Mouse (Mus musculus) midbrain, embryonic 12.5 days (tissue): ENCODE results near the gene 4930438A08Rik. TPM values are rescaled to one million over a fixed set of nuclear protein-coding genes. Genes with fewer than 3 reads are reported as not detected.
"Not testable (repeated sequence)": the region's sequence is repeated elsewhere in the genome, so short reads cannot be mapped to it uniquely, and the experiment has no call there.

ENCODE experiments used
- ATAC-seq: fragments of 200-750 bp; cut with Nextera tagmentation; 2 replicates; pipeline ENCODE4 v1.8.0; 2017; ENCODE audit warnings: low read depth, moderate TSS enrichment, moderate library complexity; ENCODE audit not compliant: low FRiP score
- H3K27ac ChIP-seq: fragments of 300-500 bp; sonication (generic); replicated peaks from 2 replicates; pipeline ENCODE4 v1.5.1; 2016; ENCODE audit warnings: mild to moderate bottlenecking
- H3K27me3 ChIP-seq: fragments of 300-500 bp; sonication (generic); 2 replicates; pipeline ENCODE4 v1.6.1; 2016; ENCODE audit warnings: mild to moderate bottlenecking
- H3K36me3 ChIP-seq: fragments of 300-500 bp; sonication (generic); 2 replicates; pipeline ENCODE4 v1.6.1; 2016
- H3K4me1 ChIP-seq: fragments of 300-500 bp; sonication (generic); 2 replicates; pipeline ENCODE4 v1.6.1; 2016
- H3K4me2 ChIP-seq: fragments of 300-500 bp; sonication (generic); replicated peaks from 2 replicates; pipeline ENCODE4 v1.6.1; 2016; ENCODE audit warnings: mild to moderate bottlenecking, moderate library complexity
- H3K4me3 ChIP-seq: fragments of 300-500 bp; sonication (generic); 2 replicates; pipeline ENCODE4 v1.5.1; 2016; ENCODE audit warnings: mild to moderate bottlenecking
- H3K9ac ChIP-seq: fragments of 300-500 bp; sonication (generic); replicated peaks from 2 replicates; pipeline ENCODE4 v1.6.1; 2016; ENCODE audit warnings: mild to moderate bottlenecking, moderate library complexity
- H3K9me3 ChIP-seq: fragments of 300-500 bp; sonication (generic); 2 replicates; pipeline ENCODE4 v1.6.1; 2016; ENCODE audit warnings: mild to moderate bottlenecking
- WGBS: fragments of 180-500 bp; shearing (Covaris S2); methylation state at CpG from one replicate; pipeline ENCODE4 v1.1.7; 2016; 5-methylcytosine and 5-hydroxymethylcytosine counted together
- polyA plus RNA-seq: library from polyadenylated mRNA; unstranded; fragments of >200 nt; fragmentation: Nextera tagmentation; extraction: Ambion mirVana; gene quantifications from 2 replicates; pipeline ENCODE4 v1.2.1, GENCODE M21; 2016

The 4930438A08Rik gene
- polyA plus RNA-seq, result 0.14 TPM in 1 of 2 replicates, not detected in the other

DNA sequence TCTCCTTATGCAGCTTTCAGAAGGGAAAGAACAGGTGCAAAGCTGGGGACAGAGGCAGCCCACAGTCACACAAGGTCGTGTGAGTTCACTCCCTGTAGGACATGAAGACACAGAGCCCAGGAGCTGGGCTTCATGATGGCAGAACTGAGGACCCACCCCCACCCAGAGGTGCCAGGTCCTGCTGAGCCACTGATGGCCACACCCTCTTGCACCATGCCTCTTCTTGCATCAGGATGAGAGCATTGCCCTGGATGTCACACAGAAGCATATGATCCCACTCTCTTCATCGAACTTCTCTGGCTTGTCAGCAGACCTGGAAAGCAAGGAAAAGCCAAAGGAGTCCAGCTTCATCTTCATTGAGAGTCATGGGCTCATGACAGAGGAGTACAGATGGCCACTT, at the start of gene 4930438A08Rik:
Gene 4930438A08Rik (plus strand): TSS at position 228 of the 400 bp plus-strand sequence.
- Histone ChIP-seq H3K4me2 (no peak within 1 kb of the TSS), H3K9ac (no peak within 1 kb of the TSS), H3K27me3 (no peaks in the 10 kb centered on the region), H3K9me3 (no peaks in the 10 kb centered on the region), H3K4me1 (no peaks in the 10 kb centered on the region), H3K27ac (no peak within 1 kb of the TSS), H3K4me3 (no peak within 1 kb of the TSS), H3K36me3 (no peaks in the 10 kb centered on the region)
- no peak for ATAC-seq
- WGBS, result 55% methylated on average over 2 of the region's 2 CpGs

DNA sequence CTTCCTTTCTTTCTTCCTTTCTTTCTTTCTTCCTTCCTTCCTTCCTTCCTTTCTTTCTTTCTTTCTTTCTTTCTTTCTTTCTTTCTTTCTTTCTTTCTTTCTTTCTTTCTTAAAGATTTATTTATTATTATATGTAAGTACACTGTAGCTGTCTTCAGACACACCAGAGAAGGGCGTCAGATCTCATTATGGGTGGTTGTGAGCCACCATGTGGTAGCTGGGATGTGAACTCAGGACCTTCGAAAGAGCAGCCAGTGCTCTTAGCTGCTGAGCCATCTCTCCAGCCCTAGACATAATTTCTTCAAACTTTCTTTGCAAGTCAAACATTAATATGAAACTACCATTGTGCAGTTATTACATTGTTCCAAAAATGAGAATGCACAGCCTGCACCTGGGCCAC, 49.7 kb upstream of the 4930438A08Rik start:
- H3K27ac ChIP-seq, H3K4me3 ChIP-seq, H3K9ac ChIP-seq, H3K27me3 ChIP-seq, H3K36me3 ChIP-seq, ATAC-seq, H3K4me1 ChIP-seq, H3K4me2 ChIP-seq, H3K9me3 ChIP-seq: not testable (repeated sequence)
- WGBS, result 78% methylated on average over 2 of the region's 2 CpGs

DNA sequence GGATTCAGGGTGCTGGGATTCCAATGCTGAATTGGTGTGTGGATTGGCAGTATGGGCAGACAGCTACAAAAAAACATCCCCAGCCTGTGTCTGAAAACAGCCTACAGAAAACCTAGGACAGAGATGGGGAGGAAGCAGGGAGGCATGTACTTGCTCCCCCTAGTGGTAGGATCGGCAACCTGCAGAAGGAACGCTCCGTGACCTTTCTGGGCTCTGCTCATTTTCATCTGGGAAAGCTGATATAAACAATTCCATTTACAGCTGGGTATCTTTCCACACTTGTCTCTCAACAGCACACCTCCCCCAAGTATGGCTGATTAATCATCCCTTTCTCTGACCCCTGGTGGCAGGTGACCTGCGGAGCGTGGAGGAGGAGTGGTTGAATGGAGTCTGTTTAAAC, 48.9 kb upstream of the 4930438A08Rik start:
- H3K27me3 ChIP-seq, result no peaks in the 10 kb centered on the region
- no peaks in the 10 kb centered on the region for H3K4me1 ChIP-seq
- H3K4me3 ChIP-seq, result no peak overlapping the region
- ATAC-seq, result no peak
- no peaks in the 10 kb centered on the region for H3K9me3 ChIP-seq
- no peaks in the 10 kb centered on the region for H3K36me3 ChIP-seq
- 13% methylated on average over 5 of the region's 5 CpGs for WGBS
- no peak overlapping the region for H3K9ac ChIP-seq
- no peak overlapping the region for H3K27ac ChIP-seq
- no peak overlapping the region for H3K4me2 ChIP-seq

DNA sequence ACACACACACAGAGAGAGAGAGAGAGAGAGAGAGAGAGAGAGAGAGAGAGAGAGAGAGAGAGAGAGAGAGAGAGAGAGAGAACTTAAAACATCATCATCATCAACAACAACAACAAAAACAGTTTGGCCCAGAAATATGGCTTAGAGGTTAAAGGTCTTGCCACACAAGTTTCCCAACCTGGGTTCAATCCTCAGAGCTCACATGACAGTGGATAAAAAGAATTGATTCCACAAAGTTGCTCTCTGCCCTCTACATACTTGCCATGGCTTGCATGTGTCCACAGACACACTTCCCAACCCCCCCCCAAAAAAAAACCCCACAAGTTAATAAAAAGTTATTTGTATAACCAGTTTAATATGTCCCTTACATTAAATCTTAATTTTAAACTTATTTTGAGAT, 48.2 kb upstream of the 4930438A08Rik start:
- Histone ChIP-seq H3K4me1 (no peaks in the 10 kb centered on the region), H3K4me2 (no peak overlapping the region), H3K9ac (no peak overlapping the region), H3K27ac (no peak overlapping the region), H3K27me3 (no peaks in the 10 kb centered on the region), H3K4me3 (no peak overlapping the region), H3K9me3 (no peaks in the 10 kb centered on the region), H3K36me3 (no peaks in the 10 kb centered on the region)
- no peak for ATAC-seq

DNA sequence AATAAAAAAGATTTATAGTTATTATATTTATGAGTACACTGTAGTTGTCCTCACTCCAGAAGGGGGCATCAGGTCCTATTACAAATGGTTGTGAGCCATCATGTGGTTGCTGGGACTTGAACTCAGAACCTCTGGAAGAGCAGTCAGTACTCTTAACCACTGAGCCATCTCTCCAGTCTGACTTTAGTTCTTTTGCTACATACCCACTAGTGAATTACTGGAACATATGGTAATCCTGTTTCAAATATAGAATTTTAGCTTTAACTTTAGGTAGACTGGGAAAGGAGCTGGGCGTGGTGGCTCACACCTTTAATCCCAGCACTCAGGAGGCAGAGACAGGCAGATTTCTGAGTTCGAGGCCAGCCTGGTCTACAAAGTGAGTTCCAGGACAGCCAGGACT, 46.6 kb upstream of the 4930438A08Rik start:
- H3K36me3 ChIP-seq, H3K4me1 ChIP-seq, H3K9me3 ChIP-seq, ATAC-seq, H3K4me3 ChIP-seq, H3K4me2 ChIP-seq, H3K9ac ChIP-seq, H3K27ac ChIP-seq, H3K27me3 ChIP-seq: not testable (repeated sequence)
- 93% methylated on average over 2 of the region's 2 CpGs for WGBS

DNA sequence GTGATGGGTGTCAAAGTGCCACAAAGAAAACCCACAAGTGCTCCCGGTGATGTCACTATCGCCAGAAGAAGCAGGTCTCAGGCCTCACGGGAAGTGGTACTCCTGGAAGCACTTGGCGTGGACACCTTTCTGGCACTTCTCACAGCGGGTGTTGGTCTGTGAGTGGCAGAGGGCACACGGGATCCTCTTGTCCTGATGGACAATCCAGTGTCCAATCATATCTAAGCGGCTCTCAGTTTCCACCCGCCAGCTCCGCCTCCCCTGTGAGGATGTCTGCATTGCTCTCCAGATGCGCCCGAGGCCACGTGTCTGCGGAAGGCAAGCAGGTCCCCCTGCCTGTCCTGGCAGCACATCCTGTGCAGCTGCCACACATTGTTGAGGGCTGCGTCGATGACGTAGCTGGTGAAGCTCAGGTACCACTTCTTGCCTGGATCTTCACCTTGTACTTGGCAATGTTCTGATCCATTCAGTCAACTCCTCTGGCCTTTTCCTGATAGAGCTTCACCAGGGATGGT, 44.1 kb upstream of the 4930438A08Rik start:
- H3K9ac ChIP-seq, result no peak overlapping the region
- no peaks in the 10 kb centered on the region for H3K4me1 ChIP-seq
- ATAC-seq, result no peak
- no peaks in the 10 kb centered on the region for H3K9me3 ChIP-seq
- H3K36me3 ChIP-seq, result no peaks in the 10 kb centered on the region
- no peak overlapping the region for H3K27ac ChIP-seq
- 75% methylated on average over 16 of the region's 16 CpGs for WGBS
- no peak overlapping the region for H3K4me2 ChIP-seq
- no peak overlapping the region for H3K4me3 ChIP-seq
- 0 out of 2 replicates have a peak, but pooled peaks cover 5% of the 10 kb centered on the region for H3K27me3 ChIP-seq

DNA sequence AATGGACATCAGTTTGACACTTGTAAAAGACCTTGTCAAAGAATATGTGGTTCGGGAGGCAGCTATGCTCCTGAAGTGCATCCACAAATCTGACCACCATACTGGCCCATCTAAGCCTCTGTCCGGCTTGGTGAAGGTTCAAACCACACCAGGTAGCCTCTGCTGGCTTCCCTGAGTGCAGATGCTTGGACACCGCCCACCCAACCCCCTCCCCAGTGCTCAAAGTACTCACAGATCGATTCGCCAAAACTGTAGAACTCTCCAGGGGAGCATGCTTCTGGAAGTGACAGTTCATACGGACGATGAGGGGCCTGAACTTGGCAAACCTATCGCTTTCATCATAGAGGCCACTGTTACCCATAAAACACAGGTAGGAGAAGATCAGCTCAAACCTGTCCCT, 43.4 kb upstream of the 4930438A08Rik start:
- no peaks in the 10 kb centered on the region for H3K36me3 ChIP-seq
- no peak overlapping the region for H3K4me3 ChIP-seq
- H3K4me1 ChIP-seq, result no peaks in the 10 kb centered on the region
- H3K27ac ChIP-seq, result no peak overlapping the region
- 0 out of 2 replicates have a peak, but pooled peaks cover 5% of the 10 kb centered on the region for H3K27me3 ChIP-seq
- H3K9ac ChIP-seq, result no peak overlapping the region
- 88% methylated on average over 8 of the region's 8 CpGs for WGBS
- ATAC-seq, result no peak
- H3K4me2 ChIP-seq, result no peak overlapping the region
- H3K9me3 ChIP-seq, result no peaks in the 10 kb centered on the region

DNA sequence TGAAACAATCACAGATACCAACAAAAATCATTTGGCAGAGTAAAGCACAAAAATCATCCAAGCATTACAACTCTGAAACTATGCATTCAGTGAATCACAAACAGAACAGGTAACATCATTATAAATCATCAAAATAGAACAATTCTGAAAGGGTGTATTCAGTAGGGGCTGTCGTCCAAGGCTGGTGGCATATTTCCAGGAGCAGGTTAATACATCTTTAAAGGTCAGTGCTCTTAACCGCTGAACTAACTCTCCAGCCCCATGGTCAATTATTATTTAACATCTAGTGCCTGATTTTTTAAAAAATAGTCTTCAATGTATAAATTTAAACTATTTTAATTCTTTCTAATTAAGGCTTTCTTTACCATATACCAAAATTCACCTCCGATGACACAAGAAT, 40.0 kb upstream of the 4930438A08Rik start:
- not testable (repeated sequence) for H3K9ac ChIP-seq, H3K27ac ChIP-seq, H3K4me3 ChIP-seq, H3K36me3 ChIP-seq, H3K4me2 ChIP-seq, H3K4me1 ChIP-seq, ATAC-seq, H3K9me3 ChIP-seq, H3K27me3 ChIP-seq
- WGBS, result 86% methylated on average over 3 of the region's 3 CpGs

DNA sequence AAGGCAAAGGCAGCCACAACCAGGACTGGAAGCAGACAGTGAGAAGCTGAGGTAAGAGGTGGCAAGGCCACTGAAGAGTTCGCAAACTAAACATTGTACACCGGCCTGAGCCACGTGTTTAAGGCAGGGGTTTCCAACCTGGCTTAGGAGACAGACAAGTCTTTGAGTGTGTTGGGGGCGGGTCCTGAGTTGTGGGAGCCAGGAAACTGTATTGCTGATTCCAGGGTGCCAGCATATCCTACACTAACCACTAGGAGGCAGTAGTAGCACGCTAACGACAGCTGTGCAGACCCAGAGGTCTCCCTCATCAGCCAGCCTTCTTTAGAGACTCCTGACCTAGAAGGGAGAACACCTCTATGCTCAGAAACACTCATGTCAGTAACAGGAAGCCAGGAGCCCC, 39.4 kb upstream of the 4930438A08Rik start:
- Histone ChIP-seq H3K9me3 (no peaks in the 10 kb centered on the region), H3K36me3 (no peaks in the 10 kb centered on the region), H3K9ac (no peak overlapping the region), H3K4me2 (no peak overlapping the region), H3K27me3 (0 out of 2 replicates have a peak, but pooled peaks cover 5% of the 10 kb centered on the region), H3K4me1 (no peaks in the 10 kb centered on the region), H3K4me3 (no peak overlapping the region), H3K27ac (no peak overlapping the region)
- no peak for ATAC-seq
- WGBS, result 16% methylated on average over 6 of the region's 6 CpGs

DNA sequence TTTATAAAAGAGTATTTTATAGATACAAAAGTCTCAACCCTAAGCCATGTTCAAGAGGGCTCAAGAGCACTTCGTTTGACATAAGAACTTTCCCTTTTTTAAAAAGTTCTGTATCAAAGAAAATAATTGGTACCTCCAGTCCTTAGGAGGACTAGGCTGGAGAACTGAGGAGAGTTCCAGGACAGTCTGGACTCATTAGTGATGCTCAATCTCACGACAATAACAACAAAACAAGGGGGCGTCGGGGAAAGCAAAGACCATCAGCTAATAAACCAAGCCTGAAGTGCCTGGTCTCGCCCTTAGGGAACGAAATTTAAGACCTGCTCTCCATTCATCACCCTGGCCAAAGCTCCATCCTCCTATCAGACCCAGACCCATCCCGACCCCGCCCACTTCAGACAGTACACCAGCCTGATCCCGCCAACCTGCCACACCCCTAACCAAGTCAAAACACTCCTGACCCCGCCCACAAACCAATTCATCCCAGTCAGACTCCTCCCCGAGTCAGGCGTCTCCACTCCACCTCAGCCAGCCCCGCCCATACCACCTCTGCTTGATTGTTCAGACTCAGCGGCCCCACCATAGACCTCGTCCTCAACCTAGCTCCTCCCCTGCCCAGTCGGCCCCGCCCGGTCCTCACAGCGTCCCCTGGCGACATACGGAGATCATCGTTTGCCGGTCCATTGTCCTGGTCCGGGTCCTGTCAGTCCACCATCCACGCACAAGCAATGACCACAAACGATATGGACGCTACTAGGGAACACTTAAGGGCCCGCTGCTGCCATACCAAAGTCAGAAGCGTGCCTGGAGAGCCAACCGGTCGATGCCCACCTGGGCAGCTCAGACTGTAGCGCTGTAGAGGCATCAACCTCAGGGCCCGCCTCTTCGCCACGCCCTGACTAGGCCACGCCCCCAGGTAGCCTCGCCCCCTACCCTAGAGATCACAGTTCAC, 35.5 kb upstream of the 4930438A08Rik start:
- Histone ChIP-seq H3K9ac (peak overlapping the region; percentile 51), H3K4me1 (no peaks in the 10 kb centered on the region), H3K36me3 (no peaks in the 10 kb centered on the region), H3K4me2 (peak overlapping the region; percentile 60), H3K4me3 (peak overlapping the region; percentile 44), H3K27ac (no peak overlapping the region), H3K27me3 (no peaks in the 10 kb centered on the region), H3K9me3 (no peaks in the 10 kb centered on the region)
- WGBS, result 2% methylated on average over 37 of the region's 37 CpGs
- ATAC-seq, result peak; percentile 87

DNA sequence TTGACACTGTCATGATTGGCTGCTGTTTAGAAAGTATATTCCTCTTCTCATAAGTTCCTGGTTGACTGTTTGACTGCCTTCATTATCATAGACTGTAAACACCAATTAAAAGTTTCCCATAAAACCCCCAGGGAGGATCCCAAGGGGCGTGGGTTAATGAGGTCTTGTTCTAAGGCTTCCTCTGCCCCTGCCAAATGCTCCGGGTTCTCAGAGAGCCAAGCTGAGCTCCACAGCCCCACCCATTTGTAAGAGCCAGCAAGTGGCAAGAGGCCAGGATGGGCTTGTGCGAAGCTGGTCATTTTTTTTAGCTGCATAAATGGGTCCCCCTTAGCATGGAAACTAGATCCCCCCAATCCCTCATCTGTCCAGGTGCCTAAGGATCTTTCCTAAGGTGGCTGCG, 27.3 kb upstream of the 4930438A08Rik start:
- H3K4me3 ChIP-seq, result no peak overlapping the region
- no peak for ATAC-seq
- WGBS, result 63% methylated on average over 4 of the region's 4 CpGs
- no peak overlapping the region for H3K9ac ChIP-seq
- no peak overlapping the region for H3K4me2 ChIP-seq
- no peaks in the 10 kb centered on the region for H3K36me3 ChIP-seq
- no peaks in the 10 kb centered on the region for H3K4me1 ChIP-seq
- no peaks in the 10 kb centered on the region for H3K27me3 ChIP-seq
- no peak overlapping the region for H3K27ac ChIP-seq
- H3K9me3 ChIP-seq, result no peaks in the 10 kb centered on the region

DNA sequence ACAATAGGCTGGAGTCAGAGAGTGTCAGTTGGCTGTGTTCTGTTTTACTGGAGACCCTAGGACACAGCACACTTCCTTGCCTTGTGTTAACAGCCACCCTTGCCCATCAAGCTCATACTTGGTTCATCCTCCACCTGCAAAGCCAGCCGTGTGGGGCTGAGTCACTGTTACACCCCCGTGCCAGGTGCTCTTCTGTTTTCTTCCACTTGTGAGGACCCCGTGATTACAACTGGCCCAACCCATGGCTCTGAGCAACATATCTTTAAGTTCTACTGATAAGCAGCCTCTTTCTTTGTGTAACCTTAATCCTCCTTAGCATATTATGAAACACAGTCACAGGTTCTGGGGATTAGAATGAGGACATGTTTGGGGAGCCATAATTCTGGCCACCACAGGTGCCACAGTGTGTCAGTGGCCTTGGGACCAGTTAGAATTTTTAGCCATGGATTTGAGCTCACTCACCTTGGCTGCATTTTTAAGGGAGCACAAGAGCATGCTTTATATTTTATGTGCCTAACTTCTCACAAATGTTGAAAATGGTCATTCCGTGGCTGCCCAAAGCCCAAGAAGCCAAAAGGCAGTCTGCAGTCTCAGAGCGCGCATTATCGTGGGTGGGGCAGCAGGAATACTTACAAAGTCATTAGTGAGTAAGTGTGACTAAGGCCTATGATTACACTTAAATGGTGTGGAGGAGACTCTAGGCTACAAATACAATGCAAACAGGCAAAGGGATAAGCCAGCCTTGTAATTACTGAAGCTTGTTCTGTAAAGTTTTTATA, 25.2 kb upstream of the 4930438A08Rik start:
- Histone ChIP-seq H3K36me3 (no peaks in the 10 kb centered on the region), H3K9ac (no peak overlapping the region), H3K27me3 (no peaks in the 10 kb centered on the region), H3K9me3 (no peaks in the 10 kb centered on the region), H3K4me2 (no peak overlapping the region), H3K4me1 (no peaks in the 10 kb centered on the region), H3K27ac (no peak overlapping the region), H3K4me3 (no peak overlapping the region)
- ATAC-seq, result no peak
- 90% methylated on average over 7 of the region's 7 CpGs for WGBS
